Mouse (Mus musculus) left cerebral cortex, adult 8-10 months (tissue): ENCODE results near the gene Plekhs1. TPM values are rescaled to one million over a fixed set of nuclear protein-coding genes. Genes with fewer than 3 reads are reported as not detected.
"Not testable (repeated sequence)": the region's sequence is repeated elsewhere in the genome, so short reads cannot be mapped to it uniquely, and the experiment has no call there.

Source experiments
- DNase-seq, 2 experiments: peaks; one replicate each; pipeline ENCODE4 v3.0.0; 2022; ENCODE audit warnings: low spot score in 2 of 2
- total RNA-seq, 4 experiments: library from RNA; stranded (reverse); gene quantifications; 2 replicates each; pipeline ENCODE4 v1.2.4; 2022

Plekhs1 gene
- total RNA-seq, 4 experiments from 2014 or later = 0.34 to 1.0 (median 0.79) TPM

DNA sequence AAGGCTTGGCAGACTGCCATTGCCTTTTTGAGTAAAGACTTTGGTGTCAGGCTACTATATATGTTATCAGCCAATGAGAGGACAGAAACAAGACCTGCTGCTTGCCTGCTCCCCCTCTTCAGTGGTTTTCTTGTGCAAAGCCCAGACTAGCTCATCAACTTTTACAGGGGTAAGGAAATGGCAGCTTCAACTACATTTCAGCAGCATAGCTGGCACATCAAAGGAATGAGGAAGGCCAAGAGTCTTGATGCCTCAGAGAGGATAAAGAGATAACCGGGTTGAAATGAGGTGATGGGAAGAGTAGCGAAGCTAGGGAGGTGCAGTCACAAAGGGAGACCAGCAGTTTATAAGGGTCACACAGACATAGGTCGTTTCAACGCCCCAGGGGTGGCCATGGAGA lies 3.9 kb upstream of the Plekhs1 start:
- no peak for DNase-seq

DNA sequence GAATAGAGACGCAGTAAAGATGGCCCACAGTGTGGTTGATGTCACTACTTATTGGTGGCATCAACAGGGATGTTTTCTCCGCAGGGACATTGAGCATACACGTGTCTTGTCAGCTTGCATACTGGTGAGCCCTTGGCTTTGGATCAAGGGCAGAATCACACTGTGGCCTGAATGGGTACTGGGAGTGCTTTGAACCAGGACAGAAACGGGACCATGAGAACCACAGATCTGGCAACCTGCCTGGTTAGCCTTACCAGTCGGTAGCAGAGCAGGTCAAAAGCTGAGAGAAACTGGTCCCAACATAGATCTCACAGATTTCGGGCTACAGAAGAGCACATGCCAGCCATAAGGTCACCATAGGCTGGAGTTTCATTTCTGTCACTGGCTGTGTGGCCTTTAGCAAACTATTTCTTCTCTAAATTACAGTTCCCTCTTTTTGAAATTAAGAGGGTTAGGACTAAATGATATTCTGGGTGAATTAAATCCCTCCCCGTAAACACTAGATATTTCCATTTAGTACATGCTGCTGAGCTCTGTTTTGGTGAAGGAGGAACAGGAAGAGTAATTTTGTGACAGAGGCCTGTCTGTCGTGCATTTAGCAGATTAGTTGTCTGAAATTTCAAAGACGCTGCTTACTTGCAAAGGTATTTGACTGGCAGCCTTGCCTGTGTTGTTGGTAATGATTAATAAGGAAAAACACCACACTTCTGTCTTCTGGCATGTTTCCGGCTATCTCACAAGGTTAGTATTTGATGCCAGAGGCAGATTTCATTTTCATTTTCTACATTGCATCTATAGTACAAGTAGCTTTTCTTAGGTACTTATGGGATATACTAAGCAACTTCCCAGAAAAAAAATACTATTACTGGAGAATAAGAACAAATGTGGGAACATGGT lies 2.0 kb upstream of the Plekhs1 start:
- DNase-seq = no peak

DNA sequence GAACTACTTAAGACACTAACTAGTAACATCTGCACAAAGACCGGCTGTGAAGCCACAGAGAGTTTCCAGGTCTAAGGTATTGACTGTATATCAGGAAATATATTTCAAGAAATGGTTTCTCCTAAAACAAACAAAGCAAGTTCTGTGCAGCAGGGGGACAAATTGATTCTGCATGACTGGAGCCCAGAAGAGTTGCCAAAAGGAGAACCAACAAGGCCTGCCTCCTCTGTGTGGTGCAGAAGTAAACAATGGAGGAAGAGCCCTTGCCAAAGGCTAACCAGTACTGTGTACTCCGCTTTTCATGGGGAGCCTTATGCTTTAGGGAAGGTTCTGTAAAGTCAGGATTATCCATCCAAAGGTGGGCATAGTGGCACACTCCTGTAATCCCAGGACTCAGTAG lies 1.2 kb upstream of the Plekhs1 start:
- no peak for DNase-seq

DNA sequence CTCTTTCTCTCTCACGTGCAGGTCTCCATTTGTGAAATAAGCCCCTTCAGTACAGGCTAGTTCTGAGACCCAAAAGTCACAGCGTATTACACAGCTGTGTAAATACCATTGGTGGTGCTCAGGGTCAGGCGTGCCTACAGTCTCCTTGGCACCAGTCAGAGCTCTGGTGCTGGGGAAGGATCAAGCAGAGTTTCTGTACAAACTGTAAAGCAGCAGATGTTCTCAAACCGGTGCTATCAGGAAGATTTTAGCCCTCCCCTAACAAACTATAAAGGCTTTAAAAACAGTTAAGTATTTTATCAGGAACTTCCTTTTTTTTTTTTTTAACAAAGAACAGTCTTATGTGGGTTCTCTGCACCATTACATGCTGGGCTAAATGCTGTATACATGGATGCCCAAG lies 1.3 kb downstream of the Plekhs1 start:
- DNase-seq = no peak

DNA sequence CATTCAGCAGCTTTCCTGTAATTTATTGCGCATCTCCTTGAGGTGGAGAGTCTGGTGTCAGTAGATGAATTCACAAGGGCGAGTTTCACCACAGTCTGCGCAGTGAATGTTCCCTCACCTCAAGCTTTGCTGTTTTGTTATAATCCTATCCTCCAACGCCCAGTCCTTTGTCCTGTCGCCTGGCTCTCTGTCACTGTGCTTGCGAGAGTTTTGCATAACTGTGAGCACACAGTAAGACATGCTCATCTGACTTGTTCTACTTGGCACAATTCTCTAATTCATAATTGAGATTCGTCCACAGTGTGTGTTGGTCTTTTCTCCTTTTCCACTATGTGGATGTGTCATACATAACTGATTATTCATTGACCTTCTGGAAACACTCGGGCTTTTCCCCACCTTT lies 5.0 kb downstream of the Plekhs1 start:
- DNase-seq = no peak

DNA sequence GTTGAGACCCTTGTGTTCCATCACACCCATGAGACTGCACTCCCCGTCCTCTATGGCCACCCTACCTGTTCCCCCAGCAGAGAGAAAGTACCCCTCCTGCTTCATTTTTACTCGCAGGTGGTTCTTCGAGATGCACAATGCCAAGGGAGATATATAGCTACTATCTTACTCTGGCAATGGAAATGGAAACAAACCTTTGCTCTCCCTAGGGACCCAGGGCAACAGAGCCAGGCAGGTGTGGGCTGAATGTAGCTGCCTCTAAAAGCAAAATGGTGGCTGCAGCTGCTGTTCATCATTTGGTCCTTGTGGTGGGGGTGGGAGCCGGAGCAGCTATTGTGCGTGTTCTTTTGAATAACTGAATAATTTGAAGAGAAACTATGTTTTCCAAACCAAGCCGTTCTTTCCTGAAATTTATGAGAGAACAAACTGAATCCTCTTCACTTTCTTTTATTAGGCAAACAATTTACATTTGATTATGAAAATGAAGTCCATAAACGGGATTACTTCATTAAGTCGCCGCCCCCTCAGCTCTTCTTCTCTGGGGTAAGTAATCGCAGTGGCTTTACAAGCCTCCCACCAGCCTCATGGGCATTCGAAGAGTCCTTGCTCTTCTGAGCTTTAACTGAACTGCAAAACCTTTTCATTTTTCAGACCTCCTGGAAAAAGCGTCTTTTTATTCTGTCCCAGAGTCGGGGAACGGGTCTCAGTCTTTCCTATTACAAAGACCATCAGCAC lies 9.0 kb downstream of the Plekhs1 start:
- no peak for DNase-seq

DNA sequence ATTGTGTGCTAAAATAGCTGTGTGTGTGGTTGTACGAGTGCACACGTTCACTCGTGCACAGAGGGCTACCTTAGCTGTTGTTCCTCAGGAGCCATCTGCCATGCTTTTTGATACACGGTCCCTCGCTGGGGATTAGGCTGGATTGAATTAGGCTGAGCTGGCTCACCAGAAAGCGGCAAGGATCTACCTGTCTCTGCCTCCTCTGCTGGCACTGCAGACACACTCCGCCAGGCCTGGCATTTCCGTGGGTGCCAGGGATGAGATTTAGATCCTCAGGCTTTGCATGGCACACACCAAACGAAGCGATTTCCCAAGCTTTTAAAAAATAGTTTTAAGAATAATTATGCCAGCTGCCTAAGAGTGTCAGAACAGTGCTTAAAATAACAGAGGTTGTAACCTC lies 10.5 kb downstream of the Plekhs1 start:
- DNase-seq = no peak

DNA sequence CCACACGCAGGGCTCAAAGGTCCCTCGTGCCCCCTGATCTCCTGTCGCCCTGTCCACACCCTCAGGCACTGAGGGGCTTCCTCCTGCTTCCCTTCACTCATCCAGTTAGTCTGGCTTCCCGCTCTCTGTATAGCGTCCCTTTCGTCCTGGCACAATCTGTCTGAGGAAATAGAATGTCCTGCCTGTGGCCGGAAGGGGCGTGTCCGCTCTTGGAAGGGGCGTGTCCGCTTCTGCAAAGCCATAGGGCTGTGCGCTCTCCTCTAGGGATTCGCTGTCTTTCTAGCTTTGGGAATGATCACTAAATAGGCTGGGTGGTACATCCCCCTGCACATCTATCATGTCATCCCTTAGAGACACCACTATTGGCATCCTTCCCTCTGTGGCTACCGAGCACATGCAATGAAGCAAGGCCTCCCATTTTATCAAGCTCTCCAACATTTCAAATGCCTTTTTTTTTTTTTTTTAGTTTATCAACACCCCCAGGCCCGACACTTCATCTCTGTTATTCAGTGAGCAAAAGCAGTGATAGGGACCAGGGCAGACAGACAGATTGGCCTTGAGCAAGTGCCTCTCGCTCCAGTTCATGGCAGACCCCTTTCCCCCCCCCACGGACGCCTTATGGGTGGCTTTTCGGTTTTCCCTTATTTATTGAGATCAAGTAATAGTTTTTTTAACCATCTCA lies 13.6 kb downstream of the Plekhs1 start:
- DNase-seq = no peak

DNA sequence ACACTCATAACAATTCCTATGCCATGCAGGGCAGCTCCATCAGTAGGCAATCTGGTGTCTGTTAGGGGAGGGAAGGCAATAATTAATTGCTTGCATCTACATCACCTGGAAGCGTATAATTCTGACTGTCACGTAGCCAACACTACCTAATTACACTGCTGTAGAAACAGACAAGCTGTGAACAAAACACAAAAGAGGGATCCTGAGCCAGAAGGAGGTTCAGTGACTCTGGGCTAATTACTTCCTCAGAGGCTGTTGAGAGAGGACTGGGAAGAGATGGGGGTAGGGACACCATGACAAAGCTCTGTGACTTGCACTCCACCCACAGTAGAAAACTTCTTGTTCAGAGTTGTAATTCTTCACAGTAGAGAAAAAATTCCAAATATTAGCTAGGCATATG lies 15.1 kb downstream of the Plekhs1 start:
- no peak for DNase-seq

DNA sequence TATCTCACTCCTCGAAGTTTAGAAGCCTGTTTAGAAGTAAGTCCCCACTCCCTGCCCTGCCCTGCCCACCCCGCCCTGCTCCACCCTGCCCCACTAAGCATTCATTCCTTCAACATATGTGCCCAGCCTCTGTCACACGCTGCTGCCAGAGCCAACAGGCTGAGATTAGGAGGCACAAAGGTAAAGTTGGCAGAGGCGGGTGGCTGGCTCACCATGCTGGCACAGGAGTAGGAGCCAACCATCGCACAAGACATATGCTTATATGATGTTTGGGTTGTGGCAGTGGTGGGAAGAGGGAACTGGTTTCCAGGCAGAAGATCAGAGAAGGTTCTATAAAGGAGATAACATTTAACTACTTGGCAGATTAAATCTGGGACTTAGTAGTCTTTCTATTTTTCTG lies 15.8 kb downstream of the Plekhs1 start:
- DNase-seq = peak in 1 of 2 experiments; percentile 55

DNA sequence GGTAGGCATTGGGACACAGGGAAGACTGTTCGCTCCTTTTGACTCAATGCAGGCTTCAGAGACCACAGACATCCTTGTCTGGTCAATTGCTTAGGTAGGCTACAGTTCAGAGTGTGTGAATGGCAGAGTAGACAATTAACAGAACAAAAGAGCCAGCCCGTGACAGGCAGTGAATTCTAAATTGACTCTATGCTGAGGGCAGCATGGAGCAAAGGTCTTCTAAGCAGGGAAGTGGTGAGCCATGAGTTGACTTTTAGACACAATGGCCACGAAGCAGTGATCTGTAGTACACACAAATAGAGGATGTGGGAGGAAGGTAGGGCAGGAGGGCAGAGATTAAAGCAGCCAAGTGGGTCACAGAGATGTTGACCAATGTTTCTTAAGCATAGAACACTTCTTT lies 16.4 kb downstream of the Plekhs1 start:
- no peak for DNase-seq

DNA sequence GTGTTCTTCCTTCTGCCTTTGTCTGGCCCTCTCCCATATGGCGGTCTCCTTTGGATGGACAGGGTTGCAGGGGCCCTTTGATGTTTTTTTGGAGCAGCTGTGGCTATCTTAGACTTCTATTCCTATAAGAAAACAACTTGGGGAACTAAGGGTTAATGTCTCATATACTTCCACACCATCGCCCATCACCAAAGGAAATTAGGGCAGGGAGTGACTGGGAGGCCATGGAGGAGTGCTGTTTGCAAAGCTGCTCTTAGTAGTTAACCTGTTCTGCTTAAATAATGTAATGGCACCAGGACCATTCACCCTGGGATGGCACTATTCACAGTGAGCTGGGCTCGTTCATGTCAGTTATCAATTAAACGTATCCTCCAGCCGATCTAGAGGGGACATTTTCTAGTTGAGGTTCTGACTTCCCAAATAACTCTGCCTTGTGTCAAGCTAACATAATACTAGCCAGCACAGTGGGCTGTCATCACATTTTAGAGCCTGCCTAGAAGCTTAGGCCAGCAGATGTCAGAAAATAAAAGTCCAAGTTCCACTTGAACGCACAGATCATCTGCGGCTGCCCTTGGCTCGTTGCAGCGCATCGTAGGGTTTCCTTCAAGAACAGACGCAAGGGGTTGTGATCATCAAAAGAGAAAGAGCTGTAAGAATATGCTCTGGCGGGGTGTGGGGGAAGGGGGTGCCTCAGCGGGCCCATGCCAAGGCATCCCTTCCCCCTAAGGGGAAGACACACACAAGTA lies 23.4 kb downstream of the Plekhs1 start:
- DNase-seq = no peak

DNA sequence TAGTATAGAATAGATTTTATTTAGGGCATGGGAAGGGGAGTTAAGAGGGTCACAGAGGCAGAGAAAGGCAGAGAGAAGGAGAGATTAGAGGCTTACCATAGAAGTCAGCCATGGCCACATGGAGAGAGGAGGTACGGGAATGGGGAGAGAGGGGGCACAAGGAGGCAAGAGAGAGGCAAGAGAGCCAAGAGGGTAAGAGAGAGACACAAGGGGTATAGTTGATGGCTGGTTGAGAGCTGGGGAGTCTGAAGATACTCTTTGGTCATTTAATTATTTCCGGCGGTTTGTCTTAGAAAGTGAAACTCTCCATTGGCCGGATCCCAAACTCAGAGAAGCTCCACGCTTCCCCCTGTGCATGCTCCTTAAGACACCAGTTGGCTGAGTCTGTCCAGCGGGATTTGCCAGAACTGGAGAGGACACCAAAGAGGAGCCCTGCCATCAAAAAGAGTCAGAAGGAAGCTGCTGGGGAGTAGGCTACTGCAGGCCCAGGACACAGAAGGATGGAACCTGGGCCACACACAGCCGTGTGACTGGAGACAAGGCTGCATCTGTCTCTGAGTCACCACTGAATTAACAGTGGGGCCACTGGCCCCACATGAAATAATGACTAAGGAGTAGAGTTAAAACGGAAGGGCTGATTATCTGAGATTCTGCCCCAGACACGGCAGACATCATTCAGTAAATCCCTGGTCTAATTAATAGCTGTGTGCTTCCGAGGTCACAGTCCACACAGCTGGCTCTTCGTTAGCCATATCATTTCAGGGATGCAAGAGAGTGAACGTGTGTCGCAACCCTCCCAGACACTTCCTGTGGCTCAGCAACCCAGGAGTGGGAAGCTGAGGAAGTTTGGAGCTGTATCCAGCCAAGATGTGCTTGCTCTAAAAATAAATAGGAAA lies 24.2 kb downstream of the Plekhs1 start:
- DNase-seq = no peak

DNA sequence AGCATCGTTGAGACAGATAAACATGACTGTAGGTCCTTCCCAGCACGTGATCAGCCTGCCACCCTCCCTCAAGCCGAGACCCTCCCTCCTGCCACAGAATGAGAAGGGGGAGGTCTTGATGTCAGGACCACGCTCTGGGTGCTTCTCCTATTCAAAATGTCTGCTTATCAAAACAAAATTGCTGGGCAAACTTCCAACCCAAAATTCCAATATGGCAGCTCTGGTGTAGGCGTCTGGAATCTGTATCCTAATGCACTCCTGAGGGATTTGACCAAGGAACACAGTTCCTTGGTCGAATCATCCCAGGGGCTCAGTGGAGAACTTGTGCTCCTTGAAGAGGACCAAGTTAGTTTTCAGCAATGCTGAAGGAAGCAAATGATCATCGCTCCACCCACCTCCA lies 25.5 kb downstream of the Plekhs1 start:
- DNase-seq = no peak

DNA sequence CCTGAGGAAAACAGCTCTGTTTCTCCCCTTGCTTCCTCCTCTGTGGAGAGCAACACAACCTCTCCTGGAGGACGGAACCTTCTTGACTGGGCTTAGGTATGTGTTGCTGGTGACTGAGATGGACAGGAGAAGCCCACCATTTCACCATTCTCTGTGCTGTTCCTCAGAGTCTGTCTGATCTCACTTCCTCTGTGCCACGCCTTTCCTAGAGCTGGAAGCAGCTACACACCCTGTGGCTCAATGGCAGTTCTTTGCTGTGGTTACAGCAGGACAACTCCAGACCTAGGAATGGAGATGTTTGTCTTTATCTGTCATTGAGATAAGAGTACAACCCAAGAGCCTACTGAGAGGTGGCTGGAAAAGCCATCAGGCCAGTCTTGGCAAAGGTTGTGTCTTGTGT lies 25.9 kb downstream of the Plekhs1 start:
- DNase-seq = no peak

DNA sequence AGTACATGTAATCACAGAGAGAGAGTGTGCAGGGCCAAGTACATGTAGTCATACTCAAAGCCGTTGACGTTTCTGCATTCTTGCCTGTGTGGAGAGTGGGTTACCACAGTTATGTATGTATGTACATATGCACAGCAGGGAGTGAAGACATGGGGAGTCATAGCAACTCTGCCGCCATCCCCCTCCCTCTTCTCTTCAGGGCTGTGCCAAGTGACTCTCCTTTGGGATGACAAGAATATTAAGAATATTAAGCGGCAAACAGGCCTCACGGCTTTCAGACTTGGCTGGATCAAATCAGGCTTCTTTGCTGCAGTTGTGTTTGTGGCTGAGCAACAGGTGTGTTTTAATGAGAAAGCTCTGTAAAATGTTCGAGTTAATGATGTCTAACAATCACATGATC lies 28.2 kb downstream of the Plekhs1 start:
- no peak for DNase-seq

DNA sequence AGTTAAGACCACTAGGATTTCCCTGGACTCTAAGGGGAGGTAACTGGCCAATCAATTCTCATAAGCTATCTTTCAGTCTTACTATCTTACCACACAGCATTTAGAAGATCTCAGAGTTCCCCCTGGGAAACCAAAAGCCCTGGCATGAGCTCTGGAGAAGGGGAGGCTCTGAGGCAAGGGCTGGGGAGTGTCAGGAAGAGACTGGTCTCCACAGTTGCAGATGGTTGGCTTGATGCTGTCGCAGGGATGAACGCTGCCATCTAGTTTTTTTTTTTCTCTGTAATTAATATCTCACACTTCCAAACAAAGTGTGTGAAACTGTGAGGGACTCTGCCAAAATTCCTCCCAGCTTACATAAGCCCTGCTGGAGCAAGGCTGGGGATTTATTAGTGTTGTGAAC lies 32.7 kb downstream of the Plekhs1 start:
- not testable (repeated sequence) for DNase-seq

DNA sequence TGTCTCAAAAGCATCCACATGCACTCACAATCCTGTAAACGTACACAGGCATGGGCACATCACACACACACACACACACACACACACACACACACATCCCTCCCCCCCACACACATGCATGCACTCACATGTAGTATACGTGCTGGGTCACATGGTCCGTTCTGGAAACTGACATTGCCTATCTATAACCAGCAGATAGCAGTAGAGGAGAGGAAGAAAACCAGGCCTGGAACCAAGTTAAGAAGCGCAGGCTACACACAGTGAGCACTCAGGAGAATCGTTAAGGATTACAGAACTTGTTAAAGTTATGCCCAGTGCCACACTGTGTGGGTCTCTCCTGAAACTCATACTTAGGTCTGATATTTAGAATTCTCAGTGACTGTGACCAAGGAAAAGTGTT lies 41.6 kb downstream of the Plekhs1 start:
- not testable (repeated sequence) for DNase-seq

DNA sequence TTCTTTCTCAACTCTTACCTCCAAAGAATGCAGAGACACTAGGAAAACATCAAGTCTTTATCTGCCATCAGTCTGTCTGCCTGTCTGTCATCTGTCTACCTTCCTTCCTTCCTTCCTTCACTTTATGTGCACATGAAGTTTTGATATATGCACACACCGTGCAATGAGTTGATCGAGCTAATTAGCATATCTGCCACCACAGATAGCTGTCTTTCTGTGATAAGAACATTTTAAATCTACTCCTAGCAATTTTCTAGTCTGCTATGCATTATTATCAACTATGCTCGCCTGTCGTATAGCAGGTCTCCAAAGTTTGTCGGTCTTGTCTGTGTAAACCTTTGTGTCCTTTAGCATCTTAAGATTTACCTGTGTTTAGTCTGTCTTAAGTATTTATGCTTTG lies 42.1 kb downstream of the Plekhs1 start:
- not testable (repeated sequence) for DNase-seq

DNA sequence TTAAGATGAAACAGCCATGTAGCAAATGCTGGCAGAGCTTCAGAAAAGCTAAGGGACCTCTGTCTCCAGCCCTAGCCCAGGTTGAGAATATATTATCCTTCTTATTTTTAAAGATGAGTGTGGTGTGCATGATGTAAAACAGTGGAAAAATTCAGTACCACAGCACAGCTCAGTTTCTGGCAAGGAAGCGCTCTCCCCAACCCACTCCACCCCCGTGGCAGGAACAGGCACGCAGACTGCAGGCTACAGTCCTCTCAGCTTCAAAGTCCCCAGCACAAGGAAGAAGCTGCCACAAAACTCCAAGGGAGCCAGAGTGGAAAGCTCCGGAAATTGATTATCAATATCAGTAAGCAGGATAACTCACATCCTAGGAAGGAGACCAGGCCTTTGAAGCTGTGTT lies 49.8 kb downstream of the Plekhs1 start:
- DNase-seq = not testable (repeated sequence)
